Mouse (Mus musculus): ENCODE measurements at regions not wholly inside any gene's neighbourhood (a gene's known extent, or its start where the extent isn't known, plus 50 kb on each side); places are given as distances from the start of the nearest gene placed in this dataset.

- DNase-seq (ENCODE audit: low read depth, low spot score): no peak
Measured at GRCm38 (mm10) chr8:18311597-18311996, 666.5 kb downstream of the Defb40 start.

GRCm38 (mm10) chr8:18310927-18311326, 667.1 kb downstream of the Defb40 start:
- no peak for DNase-seq (ENCODE audit: low read depth, low spot score)

- DNase-seq (ENCODE audit: low read depth, low spot score): no peak
Measured at GRCm38 (mm10) chr8:18287536-18288237, 690.4 kb downstream of the Defb40 start.

GRCm38 (mm10) chr8:18279932-18280331, 698.1 kb downstream of the Defb40 start:
- no peak for DNase-seq (ENCODE audit: low read depth, low spot score)

- no peak for DNase-seq (ENCODE audit: low read depth, low spot score)
Measured at GRCm38 (mm10) chr8:18268301-18268700, 709.8 kb downstream of the Defb40 start.

GRCm38 (mm10) chr8:18258287-18258961, 719.6 kb downstream of the Defb40 start:
- no peak for DNase-seq (ENCODE audit: low read depth, low spot score)

- DNase-seq (ENCODE audit: low read depth, low spot score): no peak
Measured at GRCm38 (mm10) chr8:18246299-18246698, 731.8 kb downstream of the Defb40 start.

- DNase-seq (ENCODE audit: low read depth, low spot score): no peak
Measured at GRCm38 (mm10) chr8:18217599-18217998, 760.5 kb downstream of the Defb40 start.

- DNase-seq (ENCODE audit: low read depth, low spot score): no peak
Measured at GRCm38 (mm10) chr8:18217192-18217591, 760.9 kb downstream of the Defb40 start.

GRCm38 (mm10) chr8:18216516-18216915, 761.5 kb downstream of the Defb40 start:
- peak; percentile 2 for DNase-seq (ENCODE audit: low read depth, low spot score)

GRCm38 (mm10) chr8:18210067-18210466, 768.0 kb downstream of the Defb40 start:
- DNase-seq (ENCODE audit: low read depth, low spot score): no peak

- DNase-seq (ENCODE audit: low read depth, low spot score): no peak
Measured at GRCm38 (mm10) chr8:18208658-18209057, 769.4 kb downstream of the Defb40 start.

GRCm38 (mm10) chr8:18187486-18187885, 790.6 kb downstream of the Defb40 start:
- no peak for DNase-seq (ENCODE audit: low read depth, low spot score)

- no peak for DNase-seq (ENCODE audit: low read depth, low spot score)
Measured at GRCm38 (mm10) chr8:18175544-18176092, 802.4 kb downstream of the Defb40 start.

GRCm38 (mm10) chr8:18158619-18159018, 819.4 kb downstream of the Defb40 start:
- DNase-seq (ENCODE audit: low read depth, low spot score): no peak

- DNase-seq (ENCODE audit: low read depth, low spot score): no peak
Measured at GRCm38 (mm10) chr8:18115333-18116044, 862.6 kb downstream of the Defb40 start.

GRCm38 (mm10) chr8:18113262-18113661, 864.8 kb downstream of the Defb40 start:
- DNase-seq (ENCODE audit: low read depth, low spot score): no peak

- DNase-seq (ENCODE audit: low read depth, low spot score): no peak
Measured at GRCm38 (mm10) chr8:18109480-18109879, 868.6 kb downstream of the Defb40 start.

- no peak for DNase-seq (ENCODE audit: low read depth, low spot score)
Measured at GRCm38 (mm10) chr8:18106827-18107226, 871.2 kb downstream of the Defb40 start.

GRCm38 (mm10) chr8:18065456-18065855, 912.6 kb downstream of the Defb40 start:
- no peak for DNase-seq (ENCODE audit: low read depth, low spot score)

GRCm38 (mm10) chr8:18059526-18059925, 918.5 kb downstream of the Defb40 start:
- DNase-seq (ENCODE audit: low read depth, low spot score): no peak

GRCm38 (mm10) chr8:18021196-18021595, 956.9 kb downstream of the Defb40 start:
- no peak for DNase-seq (ENCODE audit: low read depth, low spot score)
